Mouse (Mus musculus) forebrain, embryonic 15.5 days (tissue): Measurements from ENCODE around the gene 1190007I07Rik. TPM values are rescaled to one million over a fixed set of nuclear protein-coding genes. Genes with fewer than 3 reads are reported as not detected.
"Not testable (repeated sequence)": the region's sequence is repeated elsewhere in the genome, so short reads cannot be mapped to it uniquely, and the experiment has no call there.

Experiments
- ATAC-seq: fragments of 200-750 bp; cut with Nextera tagmentation; replicated peaks from 2 replicates; pipeline ENCODE4 v1.8.0; 2017; ENCODE audit warnings: mild to moderate bottlenecking, moderate TSS enrichment, moderate library complexity
- H3K27ac ChIP-seq: fragments of 300-500 bp; sonication (generic); replicated peaks from 2 replicates; pipeline ENCODE4 v1.5.1; 2015; ENCODE audit warnings: mild to moderate bottlenecking, inconsistent platforms
- H3K27me3 ChIP-seq: fragments of 300-500 bp; sonication (generic); 2 replicates; pipeline ENCODE4 v1.6.1; 2015; ENCODE audit warnings: inconsistent platforms
- H3K36me3 ChIP-seq: fragments of 300-500 bp; sonication (generic); 2 replicates; pipeline ENCODE4 v1.6.1; 2015; ENCODE audit warnings: mild to moderate bottlenecking, inconsistent platforms
- H3K4me1 ChIP-seq: fragments of 300-500 bp; sonication (generic); 2 replicates; pipeline ENCODE4 v1.6.1; 2015; ENCODE audit warnings: inconsistent platforms
- H3K4me2 ChIP-seq: fragments of 300-500 bp; sonication (generic); replicated peaks from 2 replicates; pipeline ENCODE4 v1.6.1; 2015; ENCODE audit warnings: mild to moderate bottlenecking, inconsistent platforms
- H3K4me3 ChIP-seq: fragments of 300-500 bp; sonication (generic); 2 replicates; pipeline ENCODE4 v1.5.1; 2015; ENCODE audit warnings: mild to moderate bottlenecking, inconsistent platforms
- H3K9ac ChIP-seq: fragments of 300-500 bp; sonication (generic); replicated peaks from 2 replicates; pipeline ENCODE4 v1.6.1; 2015; ENCODE audit warnings: mild to moderate bottlenecking, inconsistent platforms
- H3K9me3 ChIP-seq: fragments of 300-500 bp; sonication (generic); 2 replicates; pipeline ENCODE4 v1.6.1; 2016; ENCODE audit warnings: inconsistent platforms
- WGBS: fragments of 180-500 bp; shearing (Covaris S2); methylation state at CpG from one replicate; pipeline ENCODE4 v1.1.7; 2015; ENCODE audit warnings: mixed read lengths; 5-methylcytosine and 5-hydroxymethylcytosine counted together
- polyA plus RNA-seq: library from polyadenylated mRNA; unstranded; fragments of >200 nt; fragmentation: Nextera tagmentation; extraction: Ambion mirVana; gene quantifications from 2 replicates; pipeline ENCODE4 v1.2.1, GENCODE M21; 2015

1190007I07Rik gene
- polyA plus RNA-seq, 1 experiment from 2014 or later = 34.2 TPM

DNA sequence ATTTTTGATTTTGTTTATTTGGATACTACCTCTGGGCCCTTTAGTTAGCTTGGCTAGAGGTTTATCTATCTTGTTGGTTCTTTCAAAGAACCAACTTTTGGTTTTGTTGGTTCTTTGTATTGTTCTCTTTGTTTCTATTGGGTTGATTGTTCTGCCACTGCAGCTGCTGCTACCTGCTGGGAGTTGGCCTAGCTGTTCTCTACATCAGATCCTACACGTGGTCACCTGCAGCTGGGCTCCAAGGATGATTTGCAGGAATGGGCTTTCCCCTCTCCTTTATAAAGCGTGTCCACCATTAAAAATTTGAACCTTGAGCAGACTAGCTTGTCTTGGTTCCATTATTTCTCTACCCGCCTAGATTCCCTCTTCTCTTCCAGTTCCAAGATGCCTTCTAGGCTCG lies 28.6 kb downstream of the 1190007I07Rik start:
- H3K9ac ChIP-seq, H3K4me1 ChIP-seq, H3K4me3 ChIP-seq, H3K27ac ChIP-seq, H3K4me2 ChIP-seq, H3K9me3 ChIP-seq, H3K27me3 ChIP-seq, H3K36me3 ChIP-seq, ATAC-seq: not testable (repeated sequence)
- WGBS = 74% methylated on average over 4 of the region's 4 CpGs

DNA sequence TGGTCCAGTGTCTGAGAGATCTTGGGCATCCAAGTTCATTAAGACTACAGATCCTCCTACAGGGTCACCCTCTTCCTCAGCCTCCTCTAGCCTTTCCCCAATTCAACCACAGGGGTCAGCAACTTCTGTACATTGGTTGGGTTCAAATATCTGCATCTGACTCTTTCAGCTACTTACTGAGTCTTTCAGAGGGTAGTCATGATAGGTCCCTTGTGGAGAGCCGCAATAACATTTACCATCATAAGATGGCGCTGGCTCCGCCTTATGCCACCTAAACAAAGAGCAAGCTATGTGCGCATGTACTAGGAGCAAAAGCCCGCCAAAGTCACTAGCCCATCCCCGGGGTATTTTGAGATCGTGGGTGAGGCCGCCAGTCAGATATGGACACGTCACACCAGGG lies 33.4 kb downstream of the 1190007I07Rik start:
- H3K4me3 ChIP-seq, H3K9ac ChIP-seq, H3K4me2 ChIP-seq, H3K27me3 ChIP-seq, H3K4me1 ChIP-seq, ATAC-seq, H3K9me3 ChIP-seq, H3K36me3 ChIP-seq, H3K27ac ChIP-seq: not testable (repeated sequence)
- 89% methylated on average over 9 of the region's 9 CpGs for WGBS

DNA sequence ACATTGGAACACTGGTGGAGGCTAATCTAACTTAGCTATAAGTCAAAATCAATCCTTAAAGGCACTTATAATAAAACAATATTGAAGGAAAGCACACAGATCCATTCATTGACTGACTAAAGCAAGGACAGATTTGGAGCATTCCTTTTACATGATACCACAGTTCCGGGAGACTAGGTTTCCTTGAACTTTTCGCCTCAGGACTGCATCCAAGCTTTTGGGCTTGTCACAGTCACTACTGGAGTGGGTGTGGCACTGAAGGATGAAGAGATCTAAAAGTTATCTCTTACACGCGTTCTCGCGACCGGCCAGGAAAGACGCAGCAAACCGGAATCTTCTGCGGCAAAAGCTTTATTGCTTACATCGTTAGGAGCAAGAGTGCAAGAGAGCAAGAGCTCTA lies 51.9 kb downstream of the 1190007I07Rik start:
- H3K27me3 ChIP-seq, ATAC-seq, H3K36me3 ChIP-seq, H3K4me1 ChIP-seq, H3K4me2 ChIP-seq, H3K4me3 ChIP-seq, H3K27ac ChIP-seq, H3K9ac ChIP-seq, H3K9me3 ChIP-seq: not testable (repeated sequence)
- WGBS = 96% methylated on average over 11 of the region's 11 CpGs

Other genes starting within 250 kb of the 1190007I07Rik start
- gene Gm1553, start 130.6 kb downstream of the 1190007I07Rik start, polyA plus RNA-seq = not detected in 2 replicates
- 223 and 227 TPM in 2 replicates for gene Tdg, start 6.6 kb upstream of the 1190007I07Rik start, polyA plus RNA-seq
- 2.9 and 3.7 TPM in 2 replicates for gene Glt8d2, start 67.4 kb upstream of the 1190007I07Rik start, polyA plus RNA-seq
- gene Hcfc2, start 72.9 kb upstream of the 1190007I07Rik start, polyA plus RNA-seq = 51.4 and 54.7 TPM in 2 replicates
- gene Nfyb, start 140.9 kb upstream of the 1190007I07Rik start, polyA plus RNA-seq = 62.5 and 67.4 TPM in 2 replicates
- gene Txnrd1, start 210.7 kb upstream of the 1190007I07Rik start, polyA plus RNA-seq = 172 and 174 TPM in 2 replicates
- 0.22 and 0.51 TPM in 2 replicates for gene Eid3, start 243.4 kb upstream of the 1190007I07Rik start, polyA plus RNA-seq